Mouse (Mus musculus): ENCODE measurements around the gene Casr. TPM values are rescaled to one million over a fixed set of nuclear protein-coding genes. Genes with fewer than 3 reads are reported as not detected.

Gene Casr
- polyA plus RNA-seq, 1 experiment from 2014 or later: 0.28 TPM

GRCm38 (mm10) chr16:36502286-36502685 lies 59.7 kb downstream of the Casr start:
- Histone ChIP-seq H3K27me3 (ENCODE audit: insufficient read depth, poor library complexity, severe bottlenecking) (no peaks in the 10 kb centered on the region), H3K36me3 (no peaks in the 10 kb centered on the region), H3K9me3 (no peaks in the 10 kb centered on the region), H3K4me3 (no peak overlapping the region), H3K27ac (no peak overlapping the region), H3K4me1 (no peaks in the 10 kb centered on the region)
- WGBS: 67% methylated on average over 2 of the region's 2 CpGs
- DNase-seq (ENCODE audit: low spot score): no peak

DNA sequence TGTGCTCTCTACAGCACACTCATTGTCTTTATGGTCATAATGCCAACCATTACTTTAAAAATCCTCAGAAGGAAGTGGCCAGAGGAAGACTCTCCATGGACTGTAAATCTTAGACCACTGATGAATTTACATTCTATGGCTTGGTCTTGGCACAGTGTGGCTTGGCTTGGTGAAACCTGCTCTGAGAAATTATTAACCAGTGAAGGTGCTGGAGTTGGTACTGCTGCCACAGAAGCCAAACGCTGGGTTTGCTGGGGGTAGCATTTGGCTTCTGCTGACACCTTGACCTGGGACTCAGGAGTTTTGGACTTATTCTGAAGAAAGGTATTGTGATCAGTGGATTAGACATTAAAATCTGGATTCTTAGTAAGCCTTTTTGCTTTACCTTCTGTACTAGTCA lies 69.5 kb downstream of the Casr start:
- Histone ChIP-seq H3K27ac (no peak overlapping the region), H3K27me3 (ENCODE audit: insufficient read depth, poor library complexity, severe bottlenecking) (no peaks in the 10 kb centered on the region), H3K9me3 (no peaks in the 10 kb centered on the region), H3K36me3 (no peaks in the 10 kb centered on the region), H3K4me1 (no peaks in the 10 kb centered on the region), H3K4me3 (no peak overlapping the region)
- 75% methylated on average over 1 of the region's 1 CpGs for WGBS
- DNase-seq (ENCODE audit: low spot score): no peak

DNA sequence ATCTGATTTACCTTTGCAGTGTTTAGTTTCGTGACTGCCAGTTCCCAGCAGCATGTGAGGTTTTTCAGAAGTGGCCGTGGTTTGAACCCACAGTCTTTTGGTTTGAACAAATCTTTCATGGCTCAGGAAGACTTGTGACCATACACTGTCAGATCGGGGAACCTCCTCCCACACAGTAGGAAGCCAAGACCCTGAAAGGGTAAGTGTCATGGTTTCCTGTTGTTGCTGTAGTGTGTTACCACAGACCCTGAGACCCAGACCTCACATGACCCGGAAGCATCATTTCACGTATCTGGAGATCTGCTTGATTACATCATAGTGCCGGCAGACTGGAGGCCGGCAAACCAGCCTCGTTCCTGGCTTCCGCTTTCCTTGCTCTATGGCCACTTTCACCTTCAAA lies 85.1 kb downstream of the Casr start:
- H3K27ac ChIP-seq: no peak overlapping the region
- peaks cover 3% of the 10 kb centered on the region; the same call in 1 of the 2 replicates for H3K4me1 ChIP-seq
- H3K27me3 ChIP-seq (ENCODE audit: insufficient read depth, poor library complexity, severe bottlenecking): no peaks in the 10 kb centered on the region
- 85% methylated on average over 9 of the region's 9 CpGs for WGBS
- H3K9me3 ChIP-seq: no peaks in the 10 kb centered on the region
- H3K4me3 ChIP-seq: no peak overlapping the region
- no peaks in the 10 kb centered on the region for H3K36me3 ChIP-seq
- DNase-seq (ENCODE audit: low spot score): no peak

DNA sequence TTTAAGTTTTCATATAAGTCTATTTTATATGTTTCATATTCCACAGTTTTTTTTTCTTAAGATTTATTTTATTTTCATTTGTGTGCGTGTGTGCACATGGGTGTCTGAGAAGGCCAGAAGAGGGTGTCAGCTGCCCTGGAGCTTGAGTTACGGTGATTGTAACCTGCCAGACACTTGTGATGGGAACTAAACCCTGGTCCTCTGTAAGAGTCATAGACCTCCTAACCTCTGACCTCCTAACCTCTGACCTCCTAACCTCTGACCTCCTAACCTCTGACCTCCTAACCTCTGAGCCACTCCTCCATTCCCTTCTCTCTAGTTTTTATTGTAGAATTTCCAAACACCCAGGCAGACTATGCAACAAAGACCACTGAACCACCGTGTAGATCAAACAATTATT lies 86.4 kb downstream of the Casr start:
- no peak overlapping the region for H3K27ac ChIP-seq
- WGBS: 87% methylated on average over 3 of the region's 3 CpGs
- no peaks in the 10 kb centered on the region for H3K27me3 ChIP-seq (ENCODE audit: insufficient read depth, poor library complexity, severe bottlenecking)
- no peaks in the 10 kb centered on the region for H3K9me3 ChIP-seq
- H3K4me1 ChIP-seq: peaks cover 3% of the 10 kb centered on the region; the same call in 1 of the 2 replicates
- H3K36me3 ChIP-seq: no peaks in the 10 kb centered on the region
- H3K4me3 ChIP-seq: no peak overlapping the region
- no peak for DNase-seq (ENCODE audit: low spot score)

GRCm38 (mm10) chr16:36474849-36475248 lies 87.1 kb downstream of the Casr start:
- DNase-seq (ENCODE audit: low spot score): no peak
- H3K9me3 ChIP-seq: no peaks in the 10 kb centered on the region
- 83% methylated on average over 2 of the region's 2 CpGs for WGBS

DNA sequence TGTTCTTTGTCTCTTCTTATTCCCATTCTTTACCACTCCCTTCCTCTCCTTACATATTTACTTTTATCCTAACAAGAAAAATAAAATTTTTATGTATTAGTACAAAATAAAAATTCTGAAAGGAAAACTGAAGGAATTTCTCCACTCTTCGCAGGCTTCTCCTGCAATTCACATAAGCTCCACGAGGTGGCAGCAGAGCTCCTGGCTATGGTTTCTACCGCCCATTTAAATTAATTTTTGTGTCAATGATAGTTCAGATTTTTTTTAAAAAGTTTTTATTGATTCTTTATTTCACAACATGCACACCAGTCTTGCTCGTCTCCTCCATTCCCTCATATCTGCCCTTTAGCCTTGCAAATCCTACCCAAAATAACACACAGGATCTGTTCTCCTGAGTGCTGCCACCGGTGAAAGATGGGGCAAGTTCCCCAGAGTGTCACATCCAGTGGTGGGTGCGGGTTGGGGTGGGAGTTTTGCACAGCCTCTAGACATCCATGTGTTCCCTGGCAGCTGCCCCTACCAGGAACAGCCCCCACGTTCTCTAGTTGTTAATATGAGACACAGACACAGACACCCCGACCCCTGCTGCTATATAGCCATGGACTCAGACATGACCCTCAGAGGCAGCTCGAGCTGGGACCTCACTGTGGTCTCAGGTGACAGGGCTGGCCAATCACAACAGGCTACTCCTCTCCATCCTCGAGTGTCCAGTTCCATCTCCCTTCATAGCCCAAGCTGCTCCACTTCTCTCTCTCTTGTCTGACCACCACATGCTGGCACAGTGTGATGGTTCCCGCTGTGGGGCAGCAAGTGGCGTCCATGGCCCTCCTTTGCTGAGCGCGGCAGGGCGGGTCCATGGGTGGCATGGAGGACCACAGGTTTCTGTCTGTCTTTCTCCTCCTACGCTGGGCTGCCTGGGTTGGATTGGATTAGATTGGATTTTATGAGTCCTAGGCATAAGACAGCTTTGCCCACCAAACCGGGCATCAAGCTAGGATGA lies 88.4 kb downstream of the Casr start:
- Histone ChIP-seq H3K27ac (no peak overlapping the region), H3K36me3 (no peaks in the 10 kb centered on the region), H3K27me3 (ENCODE audit: insufficient read depth, poor library complexity, severe bottlenecking) (no peaks in the 10 kb centered on the region), H3K4me3 (no peak overlapping the region), H3K9me3 (no peaks in the 10 kb centered on the region), H3K4me1 (peaks cover 3% of the 10 kb centered on the region; the same call in 1 of the 2 replicates)
- WGBS: 43% methylated on average over 17 of the region's 17 CpGs
- no peak for DNase-seq (ENCODE audit: low spot score)

More at GRCm38 (mm10) chr16:36474849-36475248, 87.1 kb downstream of the Casr start:
- H3K27ac ChIP-seq: no peak overlapping the region
- H3K36me3 ChIP-seq: no peaks in the 10 kb centered on the region
- peaks cover 3% of the 10 kb centered on the region; the same call in 1 of the 2 replicates for H3K4me1 ChIP-seq
- no peaks in the 10 kb centered on the region for H3K27me3 ChIP-seq (ENCODE audit: insufficient read depth, poor library complexity, severe bottlenecking)
- no peak overlapping the region for H3K4me3 ChIP-seq

GRCm38 (mm10) chr16:36471066-36471633 lies 90.8 kb downstream of the Casr start:
- 56% methylated on average over 13 of the region's 13 CpGs for WGBS
- Histone ChIP-seq H3K27ac (no peak overlapping the region), H3K4me1 (peaks cover 3% of the 10 kb centered on the region; the same call in 1 of the 2 replicates), H3K4me3 (no peak overlapping the region), H3K36me3 (no peaks in the 10 kb centered on the region), H3K27me3 (ENCODE audit: insufficient read depth, poor library complexity, severe bottlenecking) (no peaks in the 10 kb centered on the region), H3K9me3 (no peaks in the 10 kb centered on the region)
- no peak for DNase-seq (ENCODE audit: low spot score)

- Histone ChIP-seq H3K4me3 (no peak overlapping the region), H3K27ac (no peak overlapping the region), H3K4me1 (peaks cover 3% of the 10 kb centered on the region; the same call in 1 of the 2 replicates), H3K36me3 (no peaks in the 10 kb centered on the region), H3K27me3 (ENCODE audit: insufficient read depth, poor library complexity, severe bottlenecking) (no peaks in the 10 kb centered on the region), H3K9me3 (no peaks in the 10 kb centered on the region)
- WGBS: 6% methylated on average over 2 of the region's 2 CpGs
- no peak for DNase-seq (ENCODE audit: low spot score)
Measured at GRCm38 (mm10) chr16:36469955-36470478, 91.9 kb downstream of the Casr start.

GRCm38 (mm10) chr16:36469367-36469766 lies 92.6 kb downstream of the Casr start:
- Histone ChIP-seq H3K27ac (no peak overlapping the region), H3K36me3 (no peaks in the 10 kb centered on the region), H3K9me3 (no peaks in the 10 kb centered on the region), H3K4me3 (no peak overlapping the region), H3K4me1 (peaks cover 3% of the 10 kb centered on the region; the same call in 1 of the 2 replicates), H3K27me3 (ENCODE audit: insufficient read depth, poor library complexity, severe bottlenecking) (no peaks in the 10 kb centered on the region)
- 87% methylated on average over 9 of the region's 9 CpGs for WGBS
- no peak for DNase-seq (ENCODE audit: low spot score)

DNA sequence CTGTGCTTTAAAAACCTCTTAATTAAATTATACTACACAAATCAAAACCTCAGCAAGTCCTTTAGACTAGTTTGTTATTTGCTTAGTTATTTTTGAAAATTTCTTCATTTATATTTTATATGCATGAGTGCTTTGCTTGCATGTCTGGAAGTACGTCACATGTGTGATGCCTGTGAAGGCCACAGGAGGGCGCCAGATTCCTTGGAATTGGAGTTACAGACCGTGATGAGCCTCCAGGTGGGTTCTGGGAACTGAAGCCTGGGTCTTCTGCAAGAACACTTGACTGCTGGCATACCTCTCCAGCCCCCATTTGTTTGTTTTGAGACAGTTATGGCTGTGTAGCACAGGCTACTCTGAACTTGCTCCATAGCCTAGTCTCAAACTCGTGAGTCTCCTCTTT lies 93.1 kb downstream of the Casr start:
- Histone ChIP-seq H3K36me3 (no peaks in the 10 kb centered on the region), H3K27me3 (ENCODE audit: insufficient read depth, poor library complexity, severe bottlenecking) (no peaks in the 10 kb centered on the region), H3K9me3 (no peaks in the 10 kb centered on the region), H3K27ac (no peak overlapping the region), H3K4me1 (peaks cover 3% of the 10 kb centered on the region; the same call in 1 of the 2 replicates), H3K4me3 (no peak overlapping the region)
- WGBS: 66% methylated on average over 4 of the region's 4 CpGs
- no peak for DNase-seq (ENCODE audit: low spot score)

GRCm38 (mm10) chr16:36467936-36468335 lies 94.0 kb downstream of the Casr start:
- no peaks in the 10 kb centered on the region for H3K9me3 ChIP-seq
- WGBS: 52% methylated on average over 2 of the region's 2 CpGs
- H3K27ac ChIP-seq: no peak overlapping the region
- no peak for DNase-seq (ENCODE audit: low spot score)
- H3K4me3 ChIP-seq: no peak overlapping the region
- H3K4me1 ChIP-seq: no peaks in the 10 kb centered on the region
- H3K27me3 ChIP-seq (ENCODE audit: insufficient read depth, poor library complexity, severe bottlenecking): no peaks in the 10 kb centered on the region
- H3K36me3 ChIP-seq: no peaks in the 10 kb centered on the region

- H3K4me1 ChIP-seq: no peaks in the 10 kb centered on the region
- H3K36me3 ChIP-seq: no peaks in the 10 kb centered on the region
- WGBS: 90% methylated on average over 3 of the region's 3 CpGs
- no peaks in the 10 kb centered on the region for H3K27me3 ChIP-seq (ENCODE audit: insufficient read depth, poor library complexity, severe bottlenecking)
- no peak for DNase-seq (ENCODE audit: low spot score)
- H3K9me3 ChIP-seq: no peaks in the 10 kb centered on the region
- H3K4me3 ChIP-seq: no peak overlapping the region
- H3K27ac ChIP-seq: no peak overlapping the region
Measured at GRCm38 (mm10) chr16:36465436-36465835, 96.5 kb downstream of the Casr start.

- 76% methylated on average over 4 of the region's 4 CpGs for WGBS
- H3K27me3 ChIP-seq (ENCODE audit: insufficient read depth, poor library complexity, severe bottlenecking): no peaks in the 10 kb centered on the region
- no peak for DNase-seq (ENCODE audit: low spot score)
- H3K36me3 ChIP-seq: no peaks in the 10 kb centered on the region
- H3K9me3 ChIP-seq: no peaks in the 10 kb centered on the region
- H3K4me1 ChIP-seq: no peaks in the 10 kb centered on the region
- no peak overlapping the region for H3K4me3 ChIP-seq
- no peak overlapping the region for H3K27ac ChIP-seq
Measured at GRCm38 (mm10) chr16:36464076-36464475, 97.9 kb downstream of the Casr start.

Data from heart, embryonic 10.5 days (tissue).